ENCODE assay signal across 16 mouse cellular contexts in the genomic region with DNA sequence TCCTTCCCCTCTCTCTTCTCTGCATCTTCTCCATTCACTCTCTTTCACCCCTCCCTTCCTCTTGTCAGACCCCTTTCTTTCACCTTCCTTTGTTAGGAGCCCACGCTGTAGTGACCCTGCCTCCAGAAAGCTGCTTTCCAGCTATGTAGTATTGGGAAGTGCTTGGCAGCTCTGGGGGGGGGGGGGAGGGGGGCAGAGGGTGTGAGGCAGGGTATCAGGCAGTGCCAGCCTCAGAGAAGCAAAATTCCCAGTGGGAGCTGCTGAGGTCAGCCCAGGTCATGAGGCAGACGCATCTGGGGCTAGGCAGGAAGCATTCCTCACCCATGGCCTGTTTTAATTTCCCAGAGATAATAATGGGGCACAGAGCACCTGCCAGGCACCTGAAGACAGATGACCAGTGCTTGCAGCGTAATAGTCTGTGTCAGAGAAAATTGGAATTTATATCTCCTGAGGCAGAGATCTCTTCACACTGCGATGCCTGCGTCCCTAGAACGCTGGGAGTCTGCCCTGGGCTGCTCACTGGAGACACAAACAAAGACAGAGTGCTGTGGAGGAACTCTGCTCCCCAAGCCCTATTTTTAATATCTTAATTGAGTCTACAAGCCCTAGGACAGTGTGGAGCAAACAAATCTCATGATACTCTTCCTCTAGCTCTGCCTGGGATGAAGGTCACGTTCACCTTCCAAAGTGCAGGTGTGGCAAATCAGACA. TPM values are rescaled to one million over a fixed set of nuclear protein-coding genes. Genes with fewer than 3 reads are reported as not detected.
DNase-seq lines count a peak whose midpoint lies in the region; ATAC-seq and TF ChIP-seq lines count a peak whose summit lies in the region.
"Had no signal": no experiment of that assay in that cellular context is flagged by ENCODE, and none has a peak within 500 bp of the region (broad histone marks: within the 10 kb centered on the region; RNA-seq: fewer than 3 reads in every experiment).

No protein-coding gene starts in this region.

- no peaks in the 10 kb centered on the region for H3K9me3 ChIP-seq in liver, embryonic 16.5 days (replicated peaks; ENCODE audit: control insufficient read depth, low read length)
- H3K9me3 ChIP-seq in liver, embryonic 11.5 days (ENCODE audit: control insufficient read depth, low read length): no peaks in the 10 kb centered on the region
- H3K9me3 ChIP-seq in hindbrain, embryonic 14.5 days (ENCODE audit: control insufficient read depth, low read length): no peaks in the 10 kb centered on the region
- H3K9me3 ChIP-seq in midbrain, embryonic 13.5 days: 0 out of 2 replicates have a peak, but pooled peaks cover 2% of the 10 kb centered on the region
- H3K9me3 ChIP-seq: embryonic facial prominence, embryonic 13.5 days; G1E; heart, embryonic 13.5 days; liver, embryonic 13.5 days had no signal

- H3K27me3 ChIP-seq in liver, embryonic 16.5 days (ENCODE audit: control insufficient read depth, insufficient read depth, low read depth, low read length): no peaks in the 10 kb centered on the region
- H3K27me3 ChIP-seq in liver, embryonic 11.5 days (replicated peaks; ENCODE audit: control insufficient read depth, insufficient read depth, low read length): no peaks in the 10 kb centered on the region
- no peaks in the 10 kb centered on the region for H3K27me3 ChIP-seq in hindbrain, embryonic 14.5 days (ENCODE audit: control insufficient read depth, insufficient read depth, low read length)
- no peaks in the 10 kb centered on the region for H3K27me3 ChIP-seq in midbrain, embryonic 13.5 days
- no peaks in the 10 kb centered on the region for H3K27me3 ChIP-seq in thymus, adult 2 months (ENCODE audit: control insufficient read depth, insufficient read depth, low read length)
- H3K27me3 ChIP-seq: embryonic facial prominence, embryonic 13.5 days; liver, embryonic 13.5 days had no signal

- no peak overlapping the region for H3K4me2 ChIP-seq in liver, embryonic 16.5 days (ENCODE audit: low read depth, low read length)
- H3K4me2 ChIP-seq in liver, embryonic 11.5 days: no peak overlapping the region
- no peak overlapping the region for H3K4me2 ChIP-seq in hindbrain, embryonic 14.5 days (replicated peaks)
- H3K4me2 ChIP-seq in midbrain, embryonic 13.5 days (replicated peaks): no peak overlapping the region
- H3K4me2 ChIP-seq: embryonic facial prominence, embryonic 13.5 days; heart, embryonic 13.5 days; liver, embryonic 13.5 days had no signal

- no peak overlapping the region for H3K9ac ChIP-seq in liver, embryonic 16.5 days (ENCODE audit: low read depth, low read length)
- no peak overlapping the region for H3K9ac ChIP-seq in liver, embryonic 11.5 days (ENCODE audit: low read depth, low read length)
- H3K9ac ChIP-seq in hindbrain, embryonic 14.5 days: peak overlapping the region; percentile 28; the same call in 1 of the 2 replicates
- 0 out of 2 replicates have a peak overlapping the region, but pooled peaks have one; percentile 14 for H3K9ac ChIP-seq in midbrain, embryonic 13.5 days (replicated peaks)
- H3K9ac ChIP-seq: embryonic facial prominence, embryonic 13.5 days; heart, embryonic 13.5 days; liver, embryonic 13.5 days had no signal

- 81% methylated on average over 7 of the region's 7 CpGs for WGBS in liver, embryonic 16.5 days (ENCODE audit: insufficient replicate concordance)
- WGBS in liver, embryonic 11.5 days: 63% methylated on average over 7 of the region's 7 CpGs
- WGBS in hindbrain, embryonic 14.5 days: 27% methylated on average over 7 of the region's 7 CpGs
- WGBS in midbrain, embryonic 13.5 days: 39% methylated on average over 7 of the region's 7 CpGs
- 90% methylated on average over 7 of the region's 7 CpGs for WGBS in thymus, adult 2 months

- H3K4me1 ChIP-seq in liver, embryonic 16.5 days (ENCODE audit: control insufficient read depth, low read depth, low read length): peaks cover 3% of the 10 kb centered on the region
- peaks cover 2% of the 10 kb centered on the region; the same call in 1 of the 2 replicates for H3K4me1 ChIP-seq in liver, embryonic 11.5 days (replicated peaks; ENCODE audit: control insufficient read depth, insufficient read depth, low read length)
- peaks cover 19% of the 10 kb centered on the region for H3K4me1 ChIP-seq in hindbrain, embryonic 14.5 days (replicated peaks; ENCODE audit: control insufficient read depth, insufficient read depth, low read length)
- peaks cover 32% of the 10 kb centered on the region for H3K4me1 ChIP-seq in midbrain, embryonic 13.5 days (replicated peaks)
- H3K4me1 ChIP-seq in thymus, adult 2 months (replicated peaks; ENCODE audit: control insufficient read depth, insufficient read depth, low read length): no peaks in the 10 kb centered on the region

- DNase-seq in liver, embryonic 11.5 days (ENCODE audit: low spot score): no peak
- DNase-seq in hindbrain, embryonic 14.5 days (ENCODE audit: low spot score): peak; percentile 49
- peak; percentile 39 for DNase-seq in yolk sac, embryonic 10.5 days (ENCODE audit: low spot score)
- no peak for DNase-seq in thymus, adult 2 months
- no peak for DNase-seq in cerebellum, postnatal 14 days
- DNase-seq: cerebellum, adult 8-10 months; kidney, adult 2 months; kidney, postnatal 36 days; liver, embryonic 13.5 days; lung, postnatal 14 days had no signal

- no peaks in the 10 kb centered on the region for H3K36me3 ChIP-seq in liver, embryonic 16.5 days (ENCODE audit: control insufficient read depth, insufficient read depth)
- no peaks in the 10 kb centered on the region for H3K36me3 ChIP-seq in liver, embryonic 11.5 days (ENCODE audit: control insufficient read depth, insufficient read depth, low read length)
- H3K36me3 ChIP-seq in hindbrain, embryonic 14.5 days (replicated peaks; ENCODE audit: control insufficient read depth, insufficient read depth): no peaks in the 10 kb centered on the region
- H3K36me3 ChIP-seq in midbrain, embryonic 13.5 days: no peaks in the 10 kb centered on the region
- H3K36me3 ChIP-seq in thymus, adult 2 months (ENCODE audit: control insufficient read depth, insufficient read depth, low read length): no peaks in the 10 kb centered on the region
- H3K36me3 ChIP-seq: embryonic facial prominence, embryonic 13.5 days; G1E; heart, embryonic 13.5 days; liver, embryonic 13.5 days had no signal

- no peak for ATAC-seq in liver, embryonic 16.5 days (ENCODE audit: low read depth)
- no peak for ATAC-seq in liver, embryonic 11.5 days (replicated peaks; ENCODE audit: low FRiP score)
- ATAC-seq in hindbrain, embryonic 14.5 days (ENCODE audit: low FRiP score): peak; percentile 65; the same call in 1 of the 2 replicates
- ATAC-seq in midbrain, embryonic 13.5 days: peak; percentile 65

- no peak for TF ChIP-seq CTCF in thymus, adult 2 months (IDR thresholded peaks at IDR 0.05; ENCODE audit: borderline replicate concordance, control insufficient read depth, extremely low read depth, insufficient read depth, low read length, poor library complexity)

- H3K4me3 ChIP-seq in liver, embryonic 16.5 days (ENCODE audit: low read depth, low read length): no peak overlapping the region
- no peak overlapping the region for H3K4me3 ChIP-seq in liver, embryonic 11.5 days (ENCODE audit: low read depth, low read length)
- H3K4me3 ChIP-seq in hindbrain, embryonic 14.5 days (replicated peaks; ENCODE audit: low read length): no peak overlapping the region
- H3K4me3 ChIP-seq in midbrain, embryonic 13.5 days (replicated peaks): no peak overlapping the region
- H3K4me3 ChIP-seq in thymus, adult 2 months (ENCODE audit: control insufficient read depth, insufficient read depth, low read length): no peak overlapping the region
- H3K4me3 ChIP-seq: embryonic facial prominence, embryonic 13.5 days; heart, embryonic 13.5 days; liver, embryonic 13.5 days had no signal

- TF ChIP-seq POLR2A in thymus, adult 2 months (IDR thresholded peaks at IDR 0.05; ENCODE audit: control insufficient read depth, extremely low read depth, insufficient read depth, low read length, poor library complexity): no peak

- peak overlapping the region; percentile 65 for H3K27ac ChIP-seq in liver, embryonic 16.5 days (ENCODE audit: low read length)
- no peak overlapping the region for H3K27ac ChIP-seq in liver, embryonic 11.5 days (ENCODE audit: low read depth, low read length)
- peak overlapping the region; percentile 80 for H3K27ac ChIP-seq in hindbrain, embryonic 14.5 days
- peak overlapping the region; percentile 88 for H3K27ac ChIP-seq in midbrain, embryonic 13.5 days
- no peak overlapping the region for H3K27ac ChIP-seq in thymus, adult 2 months (ENCODE audit: control insufficient read depth, insufficient read depth, low read length)
- H3K27ac ChIP-seq: embryonic facial prominence, embryonic 13.5 days; heart, embryonic 13.5 days had no signal

RNA-seq across cellular contexts. Expression of gene Fcnb, which starts 5.8 kb away (rescaled TPM):
- polyA plus RNA-seq in liver, embryonic 16.5 days (2015; fragmentation: Nextera tagmentation; extraction: Ambion mirVana): 66.0 and 66.9 TPM in 2 replicates
- polyA plus RNA-seq in liver, embryonic 11.5 days (2014; fragmentation: Nextera tagmentation; extraction: Ambion mirVana): 4.1 and 5.6 TPM in 2 replicates
- polyA plus RNA-seq in hindbrain, embryonic 14.5 days (2014; fragmentation: Nextera tagmentation; extraction: Ambion mirVana): 0.54 TPM in 1 of 2 replicates, not detected in the other
- not detected in 2 replicates for polyA plus RNA-seq in midbrain, embryonic 13.5 days (2015; fragmentation: Nextera tagmentation; extraction: Ambion mirVana)
- polyA plus RNA-seq in thymus, adult 2 months (2012; rRNA removed): 0.85 and 1.3 TPM in 2 replicates
- polyA plus RNA-seq: embryonic facial prominence, embryonic 13.5 days; G1E; kidney, adult 2 months; urinary bladder, adult 2 months had no signal

Comparison
In these comparisons a context has a peak if more than half of its experiments do, and no peak if none do; other contexts are left out.
1. H3K27ac ChIP-seq: peak in liver, embryonic 16.5 days (single experiment), hindbrain, embryonic 14.5 days (single experiment) and midbrain, embryonic 13.5 days (single experiment); none in liver, embryonic 11.5 days (single experiment) and thymus, adult 2 months (single experiment).
2. RNA of gene Fcnb, which starts 5.8 kb away (polyA plus RNA-seq): 66.0 to 66.9 TPM in liver, embryonic 16.5 days; 4.1 to 5.6 TPM in liver, embryonic 11.5 days, 0.85 to 1.3 TPM in thymus, adult 2 months, 0.54 TPM in hindbrain, embryonic 14.5 days and not detected in midbrain, embryonic 13.5 days; every median in the first group is over 10 times any median in the second.
3. ATAC-seq: peak in hindbrain, embryonic 14.5 days (single experiment) and midbrain, embryonic 13.5 days (single experiment); none in liver, embryonic 16.5 days (single experiment) and liver, embryonic 11.5 days (single experiment).
4. H3K9ac ChIP-seq: peak in hindbrain, embryonic 14.5 days (single experiment) and midbrain, embryonic 13.5 days (single experiment); none in liver, embryonic 16.5 days (single experiment) and liver, embryonic 11.5 days (single experiment).
5. DNase-seq: peak in hindbrain, embryonic 14.5 days (single experiment) and yolk sac, embryonic 10.5 days (single experiment); none in liver, embryonic 11.5 days (single experiment), thymus, adult 2 months (single experiment) and cerebellum, postnatal 14 days (0 of 2).